Mouse (Mus musculus) spleen, adult 2 months (tissue): ENCODE data around the gene Ptprg.

ENCODE experiments used
- CTCF ChIP-seq: fragments of 200-500 bp; IDR thresholded peaks from 2 replicates; pipeline ENCODE4 v1.5.1; 2011; ENCODE audit warnings: mild to moderate bottlenecking, inconsistent platforms; ENCODE audit not compliant: insufficient read depth, insufficient read length, insufficient replicate concordance; ENCODE audit errors: extremely low read depth
- POLR2A ChIP-seq: fragments of 200-500 bp; IDR thresholded peaks from 2 replicates; pipeline ENCODE4 v1.6.1; 2011; ENCODE audit warnings: low read depth, low read length, inconsistent platforms

GRCm38 (mm10) chr14:11704871-11705270, 151.5 kb downstream of the Ptprg start:
- TF ChIP-seq CTCF (no peak), POLR2A (no peak)
